Mouse (Mus musculus) naive thymus-derived CD4-positive, alpha-beta T cell, adult 2 months (primary cell): ENCODE data around the gene Fiz1.

Source experiments
- DNase-seq: peaks from one replicate; pipeline ENCODE4 v3.0.0-alpha.2; 2011; ENCODE audit warnings: low read depth

The Fiz1 gene

GRCm38 (mm10) chr7:5014251-5015117 lies at the start of gene Fiz1, which contains the start of gene Zfp524:
Fiz1 (minus strand) TSS chr7:5014697.
Zfp524 (plus strand) TSS chr7:5014415.
- peak; percentile 99 for DNase-seq

DNA sequence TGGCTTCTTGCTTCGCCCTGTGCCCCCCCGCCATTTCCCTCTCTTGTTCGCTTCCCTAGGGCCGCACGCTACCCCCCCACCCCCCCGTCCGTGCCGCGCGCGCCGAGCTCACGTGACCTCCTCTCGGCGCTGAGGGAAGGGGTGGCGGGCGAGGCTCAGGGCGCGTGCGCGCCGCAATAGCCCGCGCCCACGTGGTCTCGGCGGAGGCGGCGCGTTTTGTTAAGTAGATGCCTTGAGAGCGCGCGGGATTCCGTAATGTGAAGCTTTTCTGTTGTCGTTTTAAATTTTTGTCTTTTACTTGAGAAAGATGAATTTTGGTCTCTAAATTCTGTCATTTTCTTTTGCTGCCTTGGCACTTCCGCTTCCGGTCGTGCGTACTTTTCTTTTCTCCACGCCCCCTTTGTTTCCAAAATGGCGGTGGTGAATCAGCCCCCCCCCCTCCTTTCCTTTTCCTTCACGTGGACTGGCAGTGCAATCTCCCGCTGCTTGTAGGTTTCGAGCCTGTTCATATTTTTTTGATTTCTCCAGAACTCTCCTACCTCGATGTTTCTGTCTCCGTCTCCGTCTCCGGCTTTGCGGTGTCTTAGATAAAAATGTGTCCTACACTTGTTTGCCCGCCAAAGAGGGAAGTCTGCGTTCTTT lies 48.0 kb upstream of the Fiz1 start:
- peak; percentile 95 for DNase-seq

DNA sequence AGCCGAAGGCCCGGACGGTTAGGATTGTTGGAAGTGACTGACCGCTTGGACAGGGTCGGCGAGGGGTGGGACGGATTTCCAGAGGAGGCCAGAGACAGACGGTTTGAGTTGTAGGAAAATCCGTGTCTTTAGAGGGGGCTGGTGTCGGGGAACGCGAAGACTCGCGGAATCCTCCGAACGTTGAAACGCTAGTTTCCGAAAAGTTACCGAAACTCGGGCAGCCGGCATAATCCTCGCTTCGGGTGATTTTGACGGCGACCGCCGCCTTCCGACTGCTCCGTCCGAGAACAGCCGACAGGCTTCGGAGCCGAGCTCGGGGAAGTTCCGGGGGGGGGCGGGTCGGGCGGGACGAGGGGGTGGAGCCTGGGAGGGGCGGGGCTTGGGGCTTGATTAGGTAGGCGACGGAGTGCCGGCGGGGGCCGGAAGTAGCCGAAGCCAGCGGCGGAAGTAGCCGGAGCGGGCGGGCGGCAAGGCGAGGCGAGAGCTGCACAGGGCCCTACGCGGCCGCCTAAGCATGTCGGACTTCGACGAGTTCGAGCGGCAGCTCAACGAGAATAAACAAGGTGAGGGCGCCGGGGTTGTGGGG lies 47.4 kb upstream of the Fiz1 start, which contains the start of gene U2af2:
TSS of gene U2af2 (plus strand) at position 370 of the 586 bp plus-strand sequence.
- DNase-seq, result no peak

DNA sequence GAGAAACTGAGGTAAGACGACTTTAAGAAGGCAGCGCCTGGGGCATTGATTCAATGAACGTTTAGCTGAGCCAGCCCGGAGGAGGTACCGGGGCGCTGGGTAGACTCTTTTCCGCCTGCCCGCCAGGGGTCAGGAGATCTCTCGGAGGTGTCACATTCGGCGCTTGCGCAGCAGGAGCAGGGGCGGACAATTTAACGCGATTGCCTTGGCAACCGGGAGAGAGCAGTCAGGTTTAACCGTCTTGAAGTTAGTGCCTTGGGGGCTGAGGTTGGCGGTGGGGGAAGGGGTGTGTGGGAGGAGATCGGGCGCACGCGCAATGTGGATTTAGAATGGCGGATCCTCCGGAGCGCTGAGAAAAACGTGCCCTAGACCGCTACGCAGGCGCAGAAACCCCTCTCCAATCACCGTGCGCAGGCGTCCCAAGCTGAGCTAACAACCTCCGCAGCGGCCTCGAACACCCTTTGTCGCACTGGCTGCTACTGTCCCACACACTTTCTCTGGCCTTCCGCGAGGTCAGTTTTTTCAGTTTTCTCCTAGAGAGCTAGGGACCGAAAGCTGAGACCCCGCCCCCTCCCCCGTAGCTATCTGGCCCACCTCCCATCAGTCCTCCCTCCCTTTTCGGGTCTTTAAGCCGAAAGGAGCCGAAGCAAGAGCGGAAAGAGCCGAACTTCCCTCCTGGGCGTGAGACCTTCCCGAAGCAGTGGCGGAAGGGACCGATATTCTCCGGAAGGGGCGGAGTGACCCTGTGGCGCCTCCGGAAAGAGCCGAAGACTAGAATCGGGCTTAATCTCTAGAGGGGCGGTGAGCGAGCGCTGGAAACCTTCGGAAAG lies 46.7 kb upstream of the Fiz1 start:
- DNase-seq, result peak; percentile 99

- DNase-seq, result peak; percentile 80
These were observed 45.8 kb upstream of the Fiz1 start for GRCm38 (mm10) chr7:5060239-5060731.

- no peak for DNase-seq
These were observed 44.9 kb upstream of the Fiz1 start for GRCm38 (mm10) chr7:5059421-5059820.

DNA sequence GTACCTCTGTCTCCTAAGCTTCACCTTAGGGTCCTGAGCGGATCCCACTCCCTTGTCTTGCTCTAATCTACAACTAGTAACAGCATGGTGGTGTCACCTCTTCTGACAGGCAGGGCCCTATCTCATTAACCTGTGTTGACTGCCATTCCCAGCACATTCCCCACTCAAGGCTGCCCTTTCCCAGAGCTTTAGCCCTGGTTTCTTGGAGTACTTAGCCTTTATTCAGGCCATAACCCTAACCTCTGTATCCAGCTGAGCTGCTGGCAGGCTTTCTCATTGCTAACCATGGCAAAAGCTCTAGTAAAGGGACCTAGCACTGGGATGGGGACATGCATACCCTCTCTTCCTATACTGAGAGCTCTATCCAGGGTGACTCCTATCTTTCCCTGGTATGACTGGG lies 44.1 kb upstream of the Fiz1 start:
- DNase-seq, result no peak

GRCm38 (mm10) chr7:5057804-5058203 lies 43.3 kb upstream of the Fiz1 start:
- DNase-seq, result peak; percentile 48

- DNase-seq, result no peak
These were observed 42.9 kb upstream of the Fiz1 start for GRCm38 (mm10) chr7:5057381-5057780.

GRCm38 (mm10) chr7:5056651-5057263 lies 42.3 kb upstream of the Fiz1 start:
- DNase-seq, result no peak

DNA sequence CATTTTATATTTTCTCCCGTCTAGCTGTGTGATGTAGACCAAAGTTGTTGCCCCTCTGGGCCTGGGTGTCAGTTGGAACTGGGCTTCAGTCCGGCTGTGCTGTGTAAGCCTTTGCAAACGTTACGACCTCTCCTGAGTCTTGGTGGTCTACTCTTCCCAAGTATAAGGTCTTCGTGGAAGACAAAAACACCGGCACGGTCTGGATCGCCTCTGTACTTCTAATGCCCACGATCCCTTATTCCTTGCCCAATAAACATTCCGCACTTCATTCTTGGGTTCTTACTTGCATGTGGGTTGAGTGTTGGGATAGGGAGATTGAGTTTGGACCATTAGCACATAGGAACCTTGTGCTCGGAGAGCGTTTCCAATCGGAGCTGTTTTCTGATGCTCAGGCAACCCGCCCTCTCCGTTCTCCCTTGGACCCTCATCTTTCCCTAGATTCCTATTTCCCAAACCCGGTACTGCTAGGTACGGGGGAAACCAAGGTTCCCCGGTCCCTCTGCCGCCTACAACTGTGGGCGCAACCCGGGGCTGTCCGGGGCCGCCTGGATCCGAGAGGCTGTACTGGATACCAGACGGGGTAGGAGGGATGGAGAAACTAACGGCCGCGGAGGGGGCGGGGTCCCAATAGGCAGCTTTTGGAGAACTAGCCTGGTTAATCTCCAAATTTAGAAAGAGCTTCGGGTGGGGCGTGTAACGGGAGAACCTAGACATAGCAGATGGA lies 39.1 kb upstream of the Fiz1 start:
- no peak for DNase-seq

DNA sequence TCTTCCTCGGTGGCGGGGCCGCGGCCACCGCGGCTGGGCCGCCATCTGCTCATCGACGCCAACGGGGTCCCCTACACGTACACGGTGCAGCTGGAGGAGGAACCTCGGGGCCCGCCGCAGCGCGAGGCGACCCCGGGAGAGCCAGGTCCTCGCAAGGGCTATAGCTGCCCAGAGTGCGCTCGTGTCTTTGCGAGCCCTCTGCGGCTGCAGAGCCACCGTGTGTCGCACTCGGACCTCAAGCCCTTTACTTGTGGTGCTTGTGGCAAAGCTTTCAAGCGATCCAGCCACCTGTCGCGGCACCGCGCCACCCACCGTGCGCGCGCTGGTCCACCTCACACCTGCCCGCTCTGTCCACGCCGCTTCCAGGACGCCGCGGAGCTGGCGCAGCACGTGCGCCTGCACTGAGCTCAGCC lies 38.4 kb upstream of the Fiz1 start:
- DNase-seq, result no peak

DNA sequence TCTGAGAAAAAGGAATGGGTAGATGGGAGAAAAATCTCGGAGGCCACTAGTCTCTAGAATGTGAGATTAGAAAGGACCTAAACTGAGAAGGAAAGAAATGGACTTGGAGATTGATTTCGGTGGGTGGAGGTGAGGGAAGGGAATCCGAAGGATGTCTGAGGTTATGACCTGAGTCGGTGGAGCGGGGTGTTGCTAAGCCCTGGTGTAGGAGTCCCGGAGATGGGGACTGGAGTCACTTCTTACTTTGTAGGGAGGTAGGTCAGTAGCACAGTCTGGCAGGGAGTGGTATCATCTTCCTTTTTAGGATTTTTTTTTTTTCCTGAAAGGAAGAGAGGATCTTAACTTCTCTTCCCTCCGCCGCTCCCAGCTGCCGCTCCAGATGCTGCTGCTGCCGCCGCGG lies 37.9 kb upstream of the Fiz1 start:
- DNase-seq, result peak; percentile 39

- peak; percentile 83 for DNase-seq
These were observed 37.0 kb upstream of the Fiz1 start, which contains the start of gene Zfp580 for GRCm38 (mm10) chr7:5051193-5052192. Zfp580 (plus strand) TSS chr7:5051538.

DNA sequence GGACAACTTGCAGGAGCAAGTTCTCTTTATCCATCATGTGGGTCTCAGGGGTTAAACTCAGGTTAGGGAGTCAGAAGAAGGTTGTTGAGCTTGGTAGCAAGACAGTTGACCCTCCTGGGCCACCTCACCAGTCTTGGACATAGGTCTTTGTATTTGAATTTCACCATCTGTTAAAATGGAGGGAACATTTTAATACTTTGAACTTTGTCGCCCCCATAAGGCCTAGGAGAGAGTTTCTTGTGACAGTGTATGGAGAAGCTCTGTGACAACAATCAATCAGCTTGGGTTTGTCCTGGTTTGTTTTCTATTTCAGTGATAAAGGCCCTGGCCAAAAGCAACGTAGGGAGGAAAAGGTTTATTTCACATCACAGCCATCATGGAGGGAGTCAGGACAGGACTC lies 32.8 kb upstream of the Fiz1 start:
- peak; percentile 78 for DNase-seq

DNA sequence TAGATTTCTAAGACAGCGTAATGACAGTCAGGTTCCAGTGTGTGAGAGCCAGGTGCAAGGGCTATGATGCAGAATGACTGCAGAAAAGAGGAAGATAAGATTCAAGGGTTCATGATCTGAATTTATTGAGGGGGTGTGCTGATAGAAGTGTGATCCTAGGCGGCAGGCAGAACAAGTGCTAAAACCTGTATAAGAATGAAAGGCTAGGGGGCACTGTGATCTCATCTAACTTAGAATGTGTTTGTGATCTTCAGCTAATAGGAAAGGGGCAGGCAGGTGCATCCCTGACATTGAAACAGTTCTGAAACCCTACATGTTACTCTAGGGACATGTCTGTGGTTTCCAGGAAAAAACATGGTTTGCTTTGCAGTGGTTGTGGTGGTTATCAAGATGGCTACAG lies 31.6 kb upstream of the Fiz1 start:
- DNase-seq, result no peak

DNA sequence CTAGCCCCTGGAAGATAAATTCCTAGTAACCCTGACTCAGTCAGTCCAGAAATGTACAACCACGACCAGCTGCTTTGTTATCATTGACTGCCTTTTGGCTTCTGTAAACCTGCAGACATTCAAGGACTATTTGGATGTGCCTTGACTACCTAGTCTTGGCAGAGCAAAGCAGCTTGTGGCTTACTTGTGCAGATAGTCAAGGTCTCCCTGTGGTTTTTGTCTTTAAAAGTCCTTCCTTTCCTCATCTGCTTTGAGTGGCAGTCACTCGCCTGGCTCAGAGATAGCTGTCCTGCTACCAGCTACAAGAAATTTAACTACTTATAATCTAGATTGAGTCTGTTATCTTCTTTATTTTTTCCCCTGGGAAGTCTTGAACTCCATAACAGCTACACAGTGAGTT lies 30.5 kb upstream of the Fiz1 start:
- DNase-seq, result no peak

- no peak for DNase-seq
These were observed 24.4 kb upstream of the Fiz1 start for GRCm38 (mm10) chr7:5038940-5039339.

- peak; percentile 96 for DNase-seq
These were observed 23.7 kb upstream of the Fiz1 start, which contains the start of gene Zfp784 for GRCm38 (mm10) chr7:5038109-5038732. Zfp784 (minus strand) TSS chr7:5038446.
